Mouse (Mus musculus): Measurements from ENCODE around the gene F8a. TPM values are rescaled to one million over a fixed set of nuclear protein-coding genes. Genes with fewer than 3 reads are reported as not detected.
"Not testable (repeated sequence)": the region's sequence is repeated elsewhere in the genome, so short reads cannot be mapped to it uniquely, and the experiment has no call there.

F8a gene
- total and polyA plus RNA-seq, 3 experiments = 5.9 to 6.9 (median 6.0) TPM

- H3K27ac ChIP-seq = peak overlapping the region; percentile 83; the same call in 1 of the 2 replicates
- H3K4me3 ChIP-seq = peak overlapping the region; percentile 68
- 29% methylated on average over 3 of the region's 3 CpGs for WGBS
- intact Hi-C loops (cut with DNase I) = loop anchor here (10.0 kb wide), 1 partner anchor 116 kb away; the partner anchor contains the start of gene Zfp275
- TF ChIP-seq CTCF (IDR thresholded peaks at IDR 0.05) (no peak), POLR2A (IDR thresholded peaks at IDR 0.05; ENCODE audit: insufficient read depth, low read depth, low read length) (no peak), EP300 (IDR thresholded peaks at IDR 0.05; ENCODE audit: insufficient read depth, low read depth, low read length) (no peak)
- no peaks in the 10 kb centered on the region; the same call in 1 of the 2 replicates for H3K36me3 ChIP-seq (ENCODE audit: control insufficient read depth, insufficient read depth, low read length)
- no peaks in the 10 kb centered on the region; the same call in 1 of the 2 replicates for H3K4me1 ChIP-seq (ENCODE audit: control insufficient read depth, insufficient read depth, low read length)
- H3K9ac ChIP-seq (ENCODE audit: low read depth, low read length) = peak overlapping the region; percentile 92
- H3K27me3 ChIP-seq (ENCODE audit: control insufficient read depth, insufficient read depth, low read length) = no peaks in the 10 kb centered on the region
- H3K79me2 ChIP-seq (replicated peaks; ENCODE audit: control insufficient read depth, insufficient read depth, low read length) = no peaks in the 10 kb centered on the region
- DNase-seq = no peak
These were observed 1.2 kb downstream of the F8a start for GRCm38 (mm10) chrX:73229288-73229687.

GRCm38 (mm10) chrX:73242821-73243325 lies 14.8 kb downstream of the F8a start, which contains the start of gene Xlr4c:
TSS of gene Xlr4c (minus strand) at chrX:73243130.
- H3K4me3 ChIP-seq; intact Hi-C loops (cut with DNase I); H3K27me3 ChIP-seq (ENCODE audit: control insufficient read depth, insufficient read depth, low read length); H3K27ac ChIP-seq; H3K9ac ChIP-seq (ENCODE audit: low read depth, low read length); H3K79me2 ChIP-seq (replicated peaks; ENCODE audit: control insufficient read depth, insufficient read depth, low read length); H3K36me3 ChIP-seq (ENCODE audit: control insufficient read depth, insufficient read depth, low read length); H3K4me1 ChIP-seq (ENCODE audit: control insufficient read depth, insufficient read depth, low read length); DNase-seq: not testable (repeated sequence)
- 78% methylated on average over 14 of the region's 14 CpGs for WGBS

- H3K79me2 ChIP-seq (replicated peaks; ENCODE audit: control insufficient read depth, insufficient read depth, low read length); H3K36me3 ChIP-seq (ENCODE audit: control insufficient read depth, insufficient read depth, low read length); H3K9ac ChIP-seq (ENCODE audit: low read depth, low read length); H3K4me1 ChIP-seq (ENCODE audit: control insufficient read depth, insufficient read depth, low read length); H3K27ac ChIP-seq; H3K27me3 ChIP-seq (ENCODE audit: control insufficient read depth, insufficient read depth, low read length); H3K4me3 ChIP-seq; intact Hi-C loops (cut with DNase I); DNase-seq: not testable (repeated sequence)
- 90% methylated on average over 1 of the region's 2 CpGs for WGBS
These were observed 34.3 kb downstream of the F8a start for GRCm38 (mm10) chrX:73262428-73262827.

- H3K9ac ChIP-seq (ENCODE audit: low read depth, low read length); H3K79me2 ChIP-seq (replicated peaks; ENCODE audit: control insufficient read depth, insufficient read depth, low read length); H3K4me3 ChIP-seq; H3K27me3 ChIP-seq (ENCODE audit: control insufficient read depth, insufficient read depth, low read length); H3K36me3 ChIP-seq (ENCODE audit: control insufficient read depth, insufficient read depth, low read length); H3K27ac ChIP-seq; H3K4me1 ChIP-seq (ENCODE audit: control insufficient read depth, insufficient read depth, low read length); DNase-seq; intact Hi-C loops (cut with DNase I): not testable (repeated sequence)
- 89% methylated on average over 14 of the region's 14 CpGs for WGBS
These were observed 37.2 kb downstream of the F8a start, which contains the start of gene Xlr3c for GRCm38 (mm10) chrX:73265270-73265669. TSS of gene Xlr3c (minus strand) at chrX:73265390.

Other genes with a start within 250 kb of the F8a start
- 1 to 10 TPM in 1 of 2 experiments, under 1 TPM in 1; 0.81 to 1.2 TPM for gene Zfp185, start 241.0 kb upstream of the F8a start, total RNA-seq (2021)
- gene Zfp185, start 241.0 kb upstream of the F8a start, polyA plus RNA-seq (2012; rRNA removed) = 1.2 and 1.8 TPM in 2 replicates
- not detected for gene Pnma5, start 191.2 kb upstream of the F8a start, total RNA-seq (2021)
- not detected in 2 replicates for gene Pnma5, start 191.2 kb upstream of the F8a start, polyA plus RNA-seq (2012; rRNA removed)
- gene Pnma3, start 163.5 kb upstream of the F8a start, total RNA-seq (2021) = not detected
- 0.06 TPM in 1 of 2 replicates, not detected in the other for gene Pnma3, start 163.5 kb upstream of the F8a start, polyA plus RNA-seq (2012; rRNA removed)
- 1 to 10 TPM in 1 of 2 experiments, under 1 TPM in 1; 0.68 to 3.4 TPM for gene Xlr4a, start 145.8 kb upstream of the F8a start, total RNA-seq (2021)
- 0.15 and 0.39 TPM in 2 replicates for gene Xlr4a, start 145.8 kb upstream of the F8a start, polyA plus RNA-seq (2012; rRNA removed)
- 1 to 10 TPM in 1 of 2 experiments, under 1 TPM in 1; 0.32 to 1.3 TPM for gene Xlr3a, start 131.2 kb upstream of the F8a start, total RNA-seq (2021)
- gene Xlr3a, start 131.2 kb upstream of the F8a start, polyA plus RNA-seq (2012; rRNA removed) = 0.23 and 0.76 TPM in 2 replicates
- gene Gm14685, start 111.2 kb upstream of the F8a start, total RNA-seq (2021) = not detected
- 0.08 TPM in 1 of 2 replicates, not detected in the other for gene Gm14685, start 111.2 kb upstream of the F8a start, polyA plus RNA-seq (2012; rRNA removed)
- gene Xlr5b, start 79.5 kb upstream of the F8a start, total RNA-seq (2021) = not detected
- not detected in 2 replicates for gene Xlr5b, start 79.5 kb upstream of the F8a start, polyA plus RNA-seq (2012; rRNA removed)
- gene DXBay18, start 78.8 kb upstream of the F8a start, total RNA-seq (2021) = not detected
- gene DXBay18, start 78.8 kb upstream of the F8a start, polyA plus RNA-seq (2012; rRNA removed) = not detected in 2 replicates
- gene Spin2d, start 51.3 kb upstream of the F8a start, total RNA-seq (2021) = not detected
- gene Spin2d, start 51.3 kb upstream of the F8a start, polyA plus RNA-seq (2012; rRNA removed) = not detected in 2 replicates
- under 1 TPM; 0.25 to 0.99 TPM for gene Xlr3b, start 36.1 kb upstream of the F8a start, total RNA-seq (2021)
- gene Xlr3b, start 36.1 kb upstream of the F8a start, polyA plus RNA-seq (2012; rRNA removed) = 0.35 and 0.59 TPM in 2 replicates
- 1 to 10 TPM in 1 of 2 experiments, under 1 TPM in 1; 0.32 to 1.9 TPM for gene Xlr4b, start 14.0 kb upstream of the F8a start, total RNA-seq (2021)
- gene Xlr4b, start 14.0 kb upstream of the F8a start, polyA plus RNA-seq (2012; rRNA removed) = 0.20 and 0.29 TPM in 2 replicates
- not detected for gene Xlr4c, start 14.8 kb downstream of the F8a start, total RNA-seq (2021)
- gene Xlr4c, start 14.8 kb downstream of the F8a start, polyA plus RNA-seq (2012; rRNA removed) = not detected in 2 replicates
- not detected for gene Xlr3c, start 37.1 kb downstream of the F8a start, total RNA-seq (2021)
- not detected in 2 replicates for gene Xlr3c, start 37.1 kb downstream of the F8a start, polyA plus RNA-seq (2012; rRNA removed)
- not detected for gene Xlr5a, start 64.7 kb downstream of the F8a start, total RNA-seq (2021)
- gene Xlr5a, start 64.7 kb downstream of the F8a start, polyA plus RNA-seq (2012; rRNA removed) = not detected in 2 replicates
- gene Xlr5c, start 64.7 kb downstream of the F8a start, total RNA-seq (2021) = not detected
- gene Xlr5c, start 64.7 kb downstream of the F8a start, polyA plus RNA-seq (2012; rRNA removed) = not detected in 2 replicates
- not detected for gene Gm45015, start 108.5 kb downstream of the F8a start, total RNA-seq (2021)
- not detected in 2 replicates for gene Gm45015, start 108.5 kb downstream of the F8a start, polyA plus RNA-seq (2012; rRNA removed)
- gene Zfp275, start 114.3 kb downstream of the F8a start, total RNA-seq (2021) = 1 to 10 TPM; 4.8 to 6.2 TPM
- 7.5 and 11.2 TPM in 2 replicates for gene Zfp275, start 114.3 kb downstream of the F8a start, polyA plus RNA-seq (2012; rRNA removed)
- not detected for gene Gm18336, start 170.4 kb downstream of the F8a start, total RNA-seq (2021)
- not detected in 2 replicates for gene Gm18336, start 170.4 kb downstream of the F8a start, polyA plus RNA-seq (2012; rRNA removed)
- not detected for gene Zfp92, start 182.8 kb downstream of the F8a start, total RNA-seq (2021)
- not detected in 2 replicates for gene Zfp92, start 182.8 kb downstream of the F8a start, polyA plus RNA-seq (2012; rRNA removed)
- not detected for gene Trex2, start 207.1 kb downstream of the F8a start, total RNA-seq (2021)
- not detected in 2 replicates for gene Trex2, start 207.1 kb downstream of the F8a start, polyA plus RNA-seq (2012; rRNA removed)
- 1 to 10 TPM; 4.3 to 5.5 TPM for gene Haus7, start 230.8 kb downstream of the F8a start, total RNA-seq (2021)
- 6.0 and 8.9 TPM in 2 replicates for gene Haus7, start 230.8 kb downstream of the F8a start, polyA plus RNA-seq (2012; rRNA removed)

Measured in heart, adult 2 months (tissue).